Mouse (Mus musculus) hindbrain, postnatal 0 days (tissue): ENCODE measurements at regions not wholly inside any gene's neighbourhood (a gene's known extent, or its start where the extent isn't known, plus 50 kb on each side); places are given as distances from the start of the nearest gene placed in this dataset.
A peak's percentile ranks its signal among the peaks of the same experiment; 100 is the strongest.

ENCODE experiments used
- ATAC-seq: fragments of 200-750 bp; cut with Nextera tagmentation; 2 replicates; pipeline ENCODE4 v1.8.0; 2017; ENCODE audit warnings: mild to moderate bottlenecking, moderate TSS enrichment, moderate library complexity
- DNase-seq: peaks from one replicate; pipeline ENCODE4 v3.0.0-alpha.2; 2015; ENCODE audit warnings: low spot score
- H3K27ac ChIP-seq: fragments of 300-500 bp; sonication (generic); 2 replicates; pipeline ENCODE4 v1.5.1; 2014; ENCODE audit warnings: mild to moderate bottlenecking
- H3K27me3 ChIP-seq: fragments of 300-500 bp; sonication (generic); 2 replicates; pipeline ENCODE4 v1.6.1; 2014; ENCODE audit warnings: low read length, mixed read lengths; ENCODE audit not compliant: insufficient read depth
- H3K36me3 ChIP-seq: fragments of 300-500 bp; sonication (generic); 2 replicates; pipeline ENCODE4 v1.6.1; 2014; ENCODE audit warnings: low read length, mixed read lengths; ENCODE audit not compliant: insufficient read depth
- H3K4me1 ChIP-seq: fragments of 300-500 bp; sonication (generic); 2 replicates; pipeline ENCODE4 v1.6.1; 2014; ENCODE audit warnings: antibody characterized with exemption, low read length, mixed read lengths; ENCODE audit not compliant: insufficient read depth
- H3K4me2 ChIP-seq: fragments of 300-500 bp; sonication (generic); 2 replicates; pipeline ENCODE4 v1.6.1; 2014; ENCODE audit warnings: low read depth, mild to moderate bottlenecking, low read length, moderate library complexity, mixed read lengths
- H3K4me3 ChIP-seq: fragments of 300-500 bp; sonication (generic); 2 replicates; pipeline ENCODE4 v1.5.1; 2014; ENCODE audit warnings: low read length
- H3K9ac ChIP-seq: fragments of 300-500 bp; sonication (generic); replicated peaks from 2 replicates; pipeline ENCODE4 v1.6.1; 2014; ENCODE audit warnings: mild to moderate bottlenecking, low read length, moderate library complexity, mixed read lengths
- H3K9me3 ChIP-seq: fragments of 300-500 bp; sonication (generic); 2 replicates; pipeline ENCODE4 v1.6.1; 2016; ENCODE audit warnings: low read length, mixed read lengths
- CTCF ChIP-seq: IDR thresholded peaks from 2 replicates; pipeline ENCODE4 v1.5.1; 2016; ENCODE audit warnings: antibody characterized with exemption, control low read depth, low read depth
- WGBS: fragments of 180-500 bp; shearing (Covaris S2); extraction: QIAGEN DNeasy Blood & Tissue Kit; methylation state at CpG from one replicate; pipeline ENCODE4 v1.1.7; 2014; 5-methylcytosine and 5-hydroxymethylcytosine counted together

GRCm38 (mm10) chrX:122021749-122022148, 375.5 kb downstream of the Nap1l3 start:
- no peak overlapping the region for H3K27ac ChIP-seq
- ATAC-seq: no peak
- WGBS: 61% methylated on average over 1 of the region's 1 CpGs
- DNase-seq: peak; percentile 21
- no peak overlapping the region for H3K4me2 ChIP-seq
- H3K27me3 ChIP-seq: no peaks in the 10 kb centered on the region
- H3K4me1 ChIP-seq: no peaks in the 10 kb centered on the region
- H3K36me3 ChIP-seq: no peaks in the 10 kb centered on the region
- TF ChIP-seq CTCF: peak; percentile 41
- no peak overlapping the region for H3K4me3 ChIP-seq
- H3K9ac ChIP-seq: no peak overlapping the region
- no peaks in the 10 kb centered on the region for H3K9me3 ChIP-seq
